Mouse (Mus musculus) limb, embryonic 14.5 days (tissue): Measurements from ENCODE around the gene 2010111I01Rik. TPM values are rescaled to one million over a fixed set of nuclear protein-coding genes. Genes with fewer than 3 reads are reported as not detected.

ENCODE experiments used
- ATAC-seq: fragments of 200-750 bp; cut with Nextera tagmentation; 2 replicates; pipeline ENCODE4 v1.8.0; 2017; ENCODE audit warnings: low read depth, moderate number of reproducible peaks, moderate TSS enrichment; ENCODE audit not compliant: low FRiP score
- DNase-seq: peaks from one replicate; pipeline ENCODE4 v3.0.0-alpha.2; 2015; ENCODE audit warnings: low spot score
- H3K27ac ChIP-seq: fragments of 300-500 bp; sonication (generic); replicated peaks from 2 replicates; pipeline ENCODE4 v1.5.1; 2014; ENCODE audit warnings: low read depth, mild to moderate bottlenecking, low read length, moderate library complexity, mixed read lengths
- H3K27me3 ChIP-seq: fragments of 300-500 bp; sonication (generic); 2 replicates; pipeline ENCODE4 v1.6.1; 2014; ENCODE audit warnings: low read length, mixed read lengths; ENCODE audit not compliant: control insufficient read depth, insufficient read depth
- H3K36me3 ChIP-seq: fragments of 300-500 bp; sonication (generic); 2 replicates; pipeline ENCODE4 v1.6.1; 2014; ENCODE audit warnings: mild to moderate bottlenecking, low read length, moderate library complexity, mixed read lengths; ENCODE audit not compliant: control insufficient read depth, insufficient read depth
- H3K4me1 ChIP-seq: fragments of 300-500 bp; sonication (generic); 2 replicates; pipeline ENCODE4 v1.6.1; 2014; ENCODE audit warnings: antibody characterized with exemption, low read length, mixed read lengths; ENCODE audit not compliant: control insufficient read depth, insufficient read depth
- H3K4me2 ChIP-seq: fragments of 300-500 bp; sonication (generic); replicated peaks from 2 replicates; pipeline ENCODE4 v1.6.1; 2014; ENCODE audit warnings: low read depth, mild to moderate bottlenecking, low read length, moderate library complexity; ENCODE audit not compliant: severe bottlenecking
- H3K4me3 ChIP-seq: fragments of 300-500 bp; sonication (generic); replicated peaks from 2 replicates; pipeline ENCODE4 v1.5.1; 2014; ENCODE audit warnings: low read length
- H3K9ac ChIP-seq: fragments of 300-500 bp; sonication (generic); 2 replicates; pipeline ENCODE4 v1.6.1; 2014; ENCODE audit warnings: mild to moderate bottlenecking, low read depth, low read length, moderate library complexity; ENCODE audit not compliant: severe bottlenecking
- H3K9me3 ChIP-seq: fragments of 300-500 bp; sonication (generic); 2 replicates; pipeline ENCODE4 v1.6.1; 2016; ENCODE audit warnings: low read length; ENCODE audit not compliant: control insufficient read depth
- POLR2A ChIP-seq: fragments of 200-500 bp; IDR thresholded peaks from 2 replicates; pipeline ENCODE4 v1.8.0; 2012; ENCODE audit warnings: inconsistent platforms, mild to moderate bottlenecking, moderate library complexity, borderline replicate concordance; ENCODE audit not compliant: insufficient read depth, insufficient read length; ENCODE audit errors: extremely low read depth
- WGBS: fragments of 180-500 bp; shearing (Covaris S2); extraction: QIAGEN DNeasy Blood & Tissue Kit; methylation state at CpG from one replicate; pipeline ENCODE4 v1.1.7; 2014; 5-methylcytosine and 5-hydroxymethylcytosine counted together
- polyA plus RNA-seq, 2 experiments: library from polyadenylated mRNA; depleted of rRNA in 1 of 2; stranded (reverse) in 1 of 2; unstranded in 1 of 2; fragments of >200 nt; fragmentation: Nextera tagmentation in 1 of 2; extraction: Ambion mirVana in 1 of 2; gene quantifications; 2 replicates each; pipeline versions ENCODE4 v1.2.1 to v1.2.3; 2012 to 2014

The 2010111I01Rik gene
- polyA plus RNA-seq, 2 experiments: 231 to 255 TPM

GRCm38 (mm10) chr13:63289687-63290086 is 325.0 kb downstream of the 2010111I01Rik start:
- H3K9ac ChIP-seq: no peak overlapping the region
- no peak overlapping the region for H3K27ac ChIP-seq
- TF ChIP-seq POLR2A: no peak
- H3K9me3 ChIP-seq: no peaks in the 10 kb centered on the region
- no peak for ATAC-seq
- no peak overlapping the region for H3K4me2 ChIP-seq
- peaks cover 56% of the 10 kb centered on the region for H3K4me1 ChIP-seq
- no peak overlapping the region for H3K4me3 ChIP-seq
- WGBS: 27% methylated on average over 5 of the region's 5 CpGs
- no peaks in the 10 kb centered on the region for H3K27me3 ChIP-seq
- H3K36me3 ChIP-seq: peaks cover 90% of the 10 kb centered on the region
- no peak for DNase-seq

- no peaks in the 10 kb centered on the region for H3K9me3 ChIP-seq
- DNase-seq: no peak
- H3K4me3 ChIP-seq: no peak overlapping the region
- H3K4me2 ChIP-seq: no peak overlapping the region
- WGBS: 75% methylated on average over 4 of the region's 4 CpGs
- peaks cover 56% of the 10 kb centered on the region for H3K4me1 ChIP-seq
- no peak for ATAC-seq
- peaks cover 90% of the 10 kb centered on the region for H3K36me3 ChIP-seq
- no peak for TF ChIP-seq POLR2A
- H3K27me3 ChIP-seq: no peaks in the 10 kb centered on the region
- H3K9ac ChIP-seq: no peak overlapping the region
- H3K27ac ChIP-seq: no peak overlapping the region
Observed at GRCm38 (mm10) chr13:63290126-63290525, 325.4 kb downstream of the 2010111I01Rik start.

GRCm38 (mm10) chr13:63291016-63291415 is 326.3 kb downstream of the 2010111I01Rik start:
- peaks cover 89% of the 10 kb centered on the region for H3K36me3 ChIP-seq
- no peak overlapping the region for H3K4me3 ChIP-seq
- 97% methylated on average over 6 of the region's 6 CpGs for WGBS
- no peak overlapping the region for H3K4me2 ChIP-seq
- peaks cover 54% of the 10 kb centered on the region for H3K4me1 ChIP-seq
- H3K27me3 ChIP-seq: no peaks in the 10 kb centered on the region
- TF ChIP-seq POLR2A: no peak
- DNase-seq (no peak), ATAC-seq (no peak)
- H3K27ac ChIP-seq: no peak overlapping the region
- no peak overlapping the region for H3K9ac ChIP-seq
- no peaks in the 10 kb centered on the region for H3K9me3 ChIP-seq

- WGBS: 52% methylated on average over 3 of the region's 3 CpGs
- no peak overlapping the region for H3K9ac ChIP-seq
- no peak overlapping the region for H3K4me3 ChIP-seq
- H3K4me2 ChIP-seq: no peak overlapping the region
- DNase-seq: no peak
- peak overlapping the region; percentile 26 for H3K27ac ChIP-seq
- no peaks in the 10 kb centered on the region for H3K27me3 ChIP-seq
- no peak for ATAC-seq
- no peaks in the 10 kb centered on the region for H3K9me3 ChIP-seq
- no peak for TF ChIP-seq POLR2A
- H3K4me1 ChIP-seq: peaks cover 32% of the 10 kb centered on the region
- peaks cover 89% of the 10 kb centered on the region for H3K36me3 ChIP-seq
Observed at GRCm38 (mm10) chr13:63293647-63294046, 329.0 kb downstream of the 2010111I01Rik start.

GRCm38 (mm10) chr13:63294359-63295193 is 329.9 kb downstream of the 2010111I01Rik start:
- WGBS: 39% methylated on average over 15 of the region's 15 CpGs
- TF ChIP-seq POLR2A: no peak
- no peak for ATAC-seq
- Histone ChIP-seq H3K27me3 (no peaks in the 10 kb centered on the region), H3K4me3 (no peak overlapping the region), H3K4me1 (peaks cover 23% of the 10 kb centered on the region), H3K9ac (no peak overlapping the region; the same call in 1 of the 2 replicates), H3K4me2 (no peak overlapping the region), H3K27ac (peak overlapping the region; percentile 26; the same call in 1 of the 2 replicates), H3K36me3 (peaks cover 89% of the 10 kb centered on the region), H3K9me3 (no peaks in the 10 kb centered on the region)
- no peak for DNase-seq
